Mouse (Mus musculus): Measurements from ENCODE around the gene Supt5.
A peak's percentile ranks its signal among the peaks of the same experiment; 100 is the strongest.

Supt5 gene

DNA sequence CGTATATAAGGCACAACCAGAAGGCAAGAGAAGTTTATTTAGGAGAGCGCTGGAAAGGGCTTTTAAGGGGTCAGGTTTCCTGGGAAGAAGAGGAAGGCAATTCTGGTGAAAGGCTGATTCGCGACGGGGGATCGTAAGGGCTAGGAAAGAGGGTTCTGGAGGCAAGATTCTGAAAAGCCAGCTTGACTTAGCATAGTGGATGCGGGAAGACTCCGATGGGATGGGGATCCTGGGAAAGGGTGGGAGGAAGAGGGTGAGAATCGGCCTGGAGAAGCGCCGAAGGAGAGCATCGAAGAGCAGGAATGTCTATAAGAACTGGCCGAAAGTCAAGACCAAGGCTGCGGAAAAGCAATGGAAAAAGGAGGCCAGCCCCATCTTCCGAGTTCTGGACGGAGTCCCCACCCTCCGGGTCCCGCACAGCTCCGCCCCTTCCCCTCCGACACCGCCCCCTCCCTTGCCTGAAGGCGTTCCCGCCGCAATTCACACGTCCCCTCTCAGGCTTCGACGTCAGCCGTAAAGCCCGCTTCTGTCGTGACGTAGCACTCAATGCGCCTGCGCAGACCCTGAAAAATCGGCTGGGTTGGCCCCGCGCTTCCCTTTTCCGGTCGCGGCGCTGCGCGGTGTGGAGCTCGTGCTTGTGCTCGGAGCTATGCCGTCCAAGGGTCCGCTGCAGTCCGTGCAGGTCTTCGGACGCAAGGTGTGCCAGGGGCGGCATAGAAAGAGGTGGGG lies 11.8 kb upstream of the Supt5 start, which contains the start of gene Rps16:
TSS of gene Rps16 (plus strand) at position 498 of the 729 bp plus-strand sequence.
- peak; percentile 96 for DNase-seq (ENCODE audit: low spot score)

DNA sequence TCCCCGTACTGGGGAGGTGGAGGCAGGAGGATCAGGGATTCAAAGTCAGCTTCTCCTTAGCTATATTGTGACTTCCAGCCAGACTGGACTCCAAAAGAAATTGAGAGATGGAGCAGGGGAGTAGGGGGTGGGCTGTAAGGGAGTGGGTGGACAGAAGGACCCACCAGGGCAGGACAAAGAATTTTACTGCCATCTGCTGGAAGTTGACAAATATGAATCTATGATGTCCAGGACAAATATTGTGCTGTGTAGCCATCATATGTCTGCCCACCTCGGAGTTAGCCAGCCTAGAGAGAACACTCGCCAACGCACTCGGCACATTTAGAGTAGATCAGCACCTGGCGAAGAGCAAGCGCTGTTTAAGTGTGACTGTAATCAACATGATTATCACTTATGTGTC lies 10.1 kb upstream of the Supt5 start:
- DNase-seq (ENCODE audit: low spot score): no peak

DNA sequence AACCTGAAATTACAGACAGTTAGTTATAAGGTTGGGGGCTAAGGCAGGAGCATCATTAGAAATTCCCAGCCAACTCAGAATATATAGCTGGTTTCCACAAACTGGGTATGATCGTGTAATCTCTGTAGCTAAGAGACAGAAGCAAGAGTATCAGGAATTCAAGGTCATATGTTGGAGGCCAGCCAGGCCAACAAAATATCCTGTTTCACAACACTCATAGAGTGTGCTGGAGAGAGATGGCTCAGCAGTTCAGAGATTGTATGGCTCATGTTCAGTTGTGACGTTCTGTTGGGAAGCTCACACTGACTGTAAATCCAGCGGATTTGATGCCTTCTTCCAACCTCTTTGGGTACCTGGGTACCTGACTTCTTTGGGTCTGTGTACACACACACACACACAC lies 9.2 kb upstream of the Supt5 start:
- peak; percentile 78 for DNase-seq (ENCODE audit: low spot score)

DNA sequence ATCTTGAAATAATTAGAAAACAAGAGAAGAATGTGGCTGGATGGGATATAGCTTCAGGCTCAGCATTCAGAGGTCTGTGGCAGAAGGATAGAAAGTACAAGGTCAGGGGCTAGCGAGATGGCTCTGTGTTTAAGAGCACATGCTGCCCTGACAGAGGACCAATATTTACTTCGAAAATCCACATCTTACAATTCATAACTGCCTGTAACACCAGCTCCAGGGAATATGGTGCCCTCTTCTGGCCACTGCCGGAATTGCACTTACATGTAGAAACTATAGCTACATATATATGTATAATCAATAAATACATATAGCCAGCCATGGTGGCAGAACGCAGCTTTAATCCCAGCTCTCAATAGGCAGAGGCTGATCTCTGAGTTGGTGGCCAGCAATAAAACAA lies 6.1 kb upstream of the Supt5 start:
- no peak for DNase-seq (ENCODE audit: low spot score)

DNA sequence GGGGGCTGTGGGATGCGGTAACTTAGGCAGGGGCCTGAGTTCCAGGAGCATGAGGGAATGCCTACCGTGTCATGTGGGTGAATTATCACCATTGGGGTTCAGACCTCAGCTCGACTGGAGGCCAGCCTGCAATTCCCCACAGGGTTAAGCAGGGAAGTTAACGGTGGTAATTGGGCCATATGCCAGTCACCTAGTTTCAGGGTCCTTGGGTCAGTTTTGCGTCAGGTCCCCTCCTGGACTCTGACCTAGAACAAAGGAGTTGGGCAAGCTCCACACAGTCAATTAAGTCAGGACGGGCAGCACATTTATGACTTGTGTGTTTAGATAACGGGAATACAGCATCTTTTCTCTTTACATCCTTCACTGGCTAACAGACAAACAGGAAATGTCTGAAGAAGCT lies 2.8 kb upstream of the Supt5 start:
- DNase-seq (ENCODE audit: low spot score): no peak

DNA sequence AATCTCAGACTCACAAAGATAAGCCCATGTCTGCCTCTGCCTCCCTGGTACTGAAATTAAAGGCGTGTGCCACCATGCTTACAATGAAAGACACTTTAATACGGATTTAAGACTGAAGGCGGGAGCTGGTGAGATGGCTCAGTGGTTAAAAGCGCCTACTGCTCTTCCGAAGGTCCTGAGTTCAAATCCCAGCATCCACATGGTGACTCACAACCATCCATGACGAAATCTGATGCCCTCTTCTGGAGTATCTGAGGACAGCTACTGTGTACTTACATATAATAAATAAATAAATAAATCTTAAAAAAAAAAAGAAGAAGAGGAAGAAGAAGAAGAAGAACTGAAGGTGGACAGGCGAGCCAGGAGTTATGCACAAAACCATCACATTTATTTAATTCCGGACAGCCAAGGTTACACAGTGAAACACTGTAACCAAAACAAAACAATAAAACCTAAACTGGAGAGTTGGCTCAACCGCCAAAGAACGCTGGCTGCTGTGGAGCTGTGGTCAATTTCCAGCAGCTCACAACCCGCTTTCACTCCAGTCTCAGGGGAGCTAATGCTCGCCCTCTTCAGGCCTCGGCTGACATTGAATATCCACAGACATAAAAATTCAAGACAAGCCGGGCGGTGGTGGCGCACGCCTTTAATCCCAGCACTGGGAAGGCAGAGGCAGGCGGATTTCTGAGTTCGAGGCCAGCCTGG lies 819 bp upstream of the Supt5 start:
- DNase-seq (ENCODE audit: low spot score): peak; percentile 66

DNA sequence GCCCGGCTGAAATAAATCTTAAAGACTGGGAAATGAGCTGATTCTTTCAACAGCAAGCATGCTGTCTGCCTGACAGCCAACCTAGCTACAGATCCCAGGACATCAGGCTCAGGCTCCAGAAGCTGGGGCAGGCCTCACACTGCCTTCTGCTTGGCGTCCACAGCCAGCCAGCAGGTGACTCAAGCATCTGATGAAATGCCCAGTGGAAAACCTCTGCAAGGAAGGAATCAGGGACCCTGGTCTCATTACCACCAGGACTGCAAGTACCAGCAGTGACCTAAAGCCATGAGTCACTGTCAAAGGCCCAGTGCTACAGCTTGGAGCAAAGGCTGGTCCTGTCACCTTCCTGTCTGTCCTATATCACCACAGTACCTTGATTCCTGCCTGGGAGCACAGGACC lies 3.1 kb downstream of the Supt5 start:
- no peak for DNase-seq (ENCODE audit: low spot score)

DNA sequence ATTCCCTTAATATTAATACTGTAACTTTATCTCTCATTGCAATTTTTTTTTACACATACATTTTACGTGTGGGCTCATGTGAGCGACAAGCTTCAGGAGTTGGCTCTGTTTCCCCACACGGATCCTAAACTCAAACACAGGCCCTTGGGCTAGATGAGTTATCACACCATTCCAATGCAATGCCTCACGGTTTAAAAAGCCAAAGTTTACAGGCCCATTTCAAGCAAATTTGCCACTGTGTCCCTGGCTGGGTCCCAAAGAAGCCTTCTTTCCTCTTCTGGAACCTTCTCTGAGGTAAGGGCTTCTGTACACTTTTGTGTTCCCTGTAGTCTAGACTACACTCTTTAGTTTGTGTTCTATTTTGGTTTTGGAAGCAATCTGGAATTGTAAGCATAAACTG lies 4.0 kb downstream of the Supt5 start:
- no peak for DNase-seq (ENCODE audit: low spot score)

DNA sequence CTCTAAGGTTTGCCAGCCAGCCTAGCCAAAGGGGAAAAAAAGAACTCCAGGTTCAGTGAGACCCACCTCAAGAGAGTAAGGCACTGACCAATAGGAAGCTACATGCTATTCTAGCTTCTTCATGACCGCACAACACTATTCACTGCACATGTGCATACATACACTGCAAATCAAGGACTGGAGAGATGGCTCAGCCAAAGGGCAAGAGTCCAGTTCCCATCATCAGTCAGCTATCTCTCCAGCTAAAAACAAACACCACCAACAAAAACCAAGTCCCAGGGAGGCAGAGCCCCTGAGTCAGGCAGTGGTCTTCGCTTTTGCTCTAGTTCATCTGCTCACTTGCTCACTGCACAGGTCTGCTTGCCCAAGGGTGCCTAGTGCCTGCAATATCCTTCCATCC lies 10.3 kb downstream of the Supt5 start:
- DNase-seq (ENCODE audit: low spot score): no peak

DNA sequence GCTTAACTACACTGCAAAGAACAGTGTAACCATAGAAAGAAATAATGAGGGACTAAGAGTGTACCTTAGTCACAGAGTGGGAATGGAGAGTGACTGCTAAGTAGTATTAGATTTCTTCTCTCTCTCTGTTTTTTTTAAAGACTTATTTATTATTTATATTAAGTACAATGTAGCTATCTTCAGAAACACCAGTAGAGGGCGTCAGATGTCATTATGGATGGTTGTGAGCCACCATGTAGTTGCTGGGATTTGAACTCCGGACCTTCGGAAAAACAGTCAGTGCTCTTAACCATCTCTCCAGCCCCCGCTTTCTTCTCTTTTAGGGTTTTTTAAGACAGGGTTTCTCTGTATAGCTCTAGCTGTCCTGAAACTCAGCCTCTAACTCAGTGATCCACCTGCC lies 12.1 kb downstream of the Supt5 start:
- DNase-seq (ENCODE audit: low spot score): no peak

DNA sequence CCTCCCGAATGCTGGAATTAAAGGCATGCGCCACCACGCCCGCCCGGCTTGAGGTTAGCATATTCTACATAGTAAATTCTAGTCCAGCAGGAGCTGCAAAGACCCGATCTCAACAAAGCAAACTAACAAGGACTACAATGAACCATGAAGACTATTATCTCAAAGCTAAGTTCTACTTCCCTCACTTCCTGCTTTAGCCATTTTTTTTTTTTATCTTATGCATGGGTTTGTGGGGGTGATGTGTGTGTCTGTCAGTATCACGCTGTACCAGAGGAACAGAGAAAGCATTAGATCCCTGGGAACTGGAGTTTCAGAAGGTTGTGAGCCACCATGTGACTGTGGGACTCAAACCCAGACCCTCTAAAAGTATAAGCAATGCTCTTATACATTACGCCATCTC lies 13.3 kb downstream of the Supt5 start:
- no peak for DNase-seq (ENCODE audit: low spot score)

DNA sequence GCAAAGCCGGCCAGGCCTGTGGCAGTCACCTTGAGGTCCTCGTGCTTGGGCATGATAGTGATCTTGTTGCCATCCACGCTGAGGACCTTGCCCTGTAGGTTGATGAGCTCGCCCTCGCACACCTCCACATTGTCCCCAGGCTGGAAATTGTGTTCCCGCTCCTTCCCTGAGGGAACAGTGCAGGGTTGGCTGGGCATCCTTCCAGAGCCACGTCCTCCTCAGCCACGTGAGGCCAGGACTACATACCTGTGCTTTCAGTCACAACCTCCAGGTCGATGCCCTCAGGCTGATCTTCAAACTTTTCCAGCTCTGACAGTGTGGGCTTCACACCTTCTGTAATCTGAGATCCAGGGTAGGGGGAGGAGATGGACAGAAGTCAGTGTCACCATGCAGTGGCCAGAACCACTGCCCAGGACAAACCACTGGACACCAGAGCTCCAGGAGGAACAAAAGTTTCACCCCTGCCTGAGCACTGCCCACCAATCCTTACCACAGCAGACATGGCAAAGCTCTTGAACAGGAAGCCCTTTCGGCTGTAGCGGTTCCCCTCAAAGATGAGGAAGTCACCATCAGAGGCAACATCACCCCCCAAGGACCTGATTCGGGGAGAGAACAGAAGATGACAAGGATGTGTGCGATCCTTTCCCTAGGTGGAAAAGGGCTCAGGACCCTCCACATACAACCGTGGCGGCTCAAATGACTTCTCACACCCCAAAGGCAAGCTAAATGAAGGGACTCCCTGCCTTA lies 16.4 kb downstream of the Supt5 start:
- no peak for DNase-seq (ENCODE audit: low spot score)

DNA sequence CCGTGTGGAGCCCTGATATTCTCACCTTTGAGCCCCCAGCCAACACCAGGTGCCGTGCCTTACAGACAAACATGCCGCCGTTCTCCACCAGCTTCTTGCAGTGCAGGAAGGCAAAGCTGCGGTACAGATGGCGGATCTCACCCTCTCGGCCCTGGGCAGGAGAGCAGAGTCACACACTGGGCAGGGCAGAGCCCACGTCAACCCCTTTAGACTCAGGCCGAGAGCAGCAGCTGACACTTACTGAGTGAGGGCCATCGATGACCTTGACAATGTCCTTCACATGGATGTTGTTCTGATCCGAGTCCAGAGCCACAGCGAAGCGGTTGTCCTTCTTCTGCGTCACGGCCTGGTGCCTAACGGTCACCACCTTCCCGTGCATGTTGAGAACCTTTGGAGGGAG lies 19.8 kb downstream of the Supt5 start:
- no peak for DNase-seq (ENCODE audit: low spot score)

DNA sequence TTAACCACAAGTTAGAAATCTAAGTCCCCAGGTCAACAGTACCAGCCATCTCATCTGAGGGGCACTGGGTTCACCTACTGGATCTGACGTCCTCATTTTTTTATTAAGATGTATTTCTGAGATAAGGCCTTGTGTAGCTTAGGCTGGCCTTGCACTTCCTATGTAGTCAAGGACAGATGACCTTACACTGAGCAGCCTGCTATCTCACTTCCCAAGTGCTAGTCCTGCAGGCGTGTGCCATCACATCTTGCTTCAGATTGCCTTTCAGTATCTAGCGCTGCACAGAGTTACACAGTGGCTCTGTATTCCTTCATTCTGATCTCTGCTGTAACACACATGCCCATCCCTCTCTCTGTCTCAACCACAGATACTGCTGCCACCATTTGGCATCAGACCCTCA lies 20.5 kb downstream of the Supt5 start:
- DNase-seq (ENCODE audit: low spot score): no peak

DNA sequence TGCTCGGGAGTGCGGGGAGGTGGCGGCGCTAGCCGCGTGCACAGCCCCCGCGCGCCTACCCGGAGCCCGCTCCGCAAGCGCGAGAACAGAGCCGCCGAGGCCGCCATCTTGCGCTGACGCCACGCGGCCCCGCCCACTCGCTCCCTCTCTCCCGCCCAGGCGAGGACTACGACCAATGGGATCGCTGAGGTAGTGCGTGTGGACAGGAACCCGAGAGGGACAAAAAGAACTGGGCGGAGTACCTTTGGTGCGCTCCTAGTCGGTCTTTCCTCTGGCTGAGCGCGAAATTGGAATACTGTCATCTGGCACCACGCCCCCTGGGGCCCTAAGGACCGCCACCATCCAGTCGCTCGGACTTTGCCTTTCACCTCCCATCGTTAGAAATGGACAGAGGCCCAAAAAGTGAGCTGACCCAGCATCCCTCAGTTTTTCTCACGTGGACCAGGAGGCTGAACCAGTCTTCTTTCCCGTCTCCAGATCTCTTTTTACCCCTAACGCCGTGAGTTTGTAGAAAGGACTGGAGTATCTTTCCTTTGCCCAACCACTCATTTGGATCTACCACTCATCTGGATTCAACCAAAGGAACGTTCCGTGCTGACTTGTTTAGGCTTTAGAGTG lies 26.5 kb downstream of the Supt5 start, which contains the start of gene Timm50:
TSS of gene Timm50 (minus strand) at position 147 of the 618 bp plus-strand sequence.
- DNase-seq (ENCODE audit: low spot score): peak; percentile 94

DNA sequence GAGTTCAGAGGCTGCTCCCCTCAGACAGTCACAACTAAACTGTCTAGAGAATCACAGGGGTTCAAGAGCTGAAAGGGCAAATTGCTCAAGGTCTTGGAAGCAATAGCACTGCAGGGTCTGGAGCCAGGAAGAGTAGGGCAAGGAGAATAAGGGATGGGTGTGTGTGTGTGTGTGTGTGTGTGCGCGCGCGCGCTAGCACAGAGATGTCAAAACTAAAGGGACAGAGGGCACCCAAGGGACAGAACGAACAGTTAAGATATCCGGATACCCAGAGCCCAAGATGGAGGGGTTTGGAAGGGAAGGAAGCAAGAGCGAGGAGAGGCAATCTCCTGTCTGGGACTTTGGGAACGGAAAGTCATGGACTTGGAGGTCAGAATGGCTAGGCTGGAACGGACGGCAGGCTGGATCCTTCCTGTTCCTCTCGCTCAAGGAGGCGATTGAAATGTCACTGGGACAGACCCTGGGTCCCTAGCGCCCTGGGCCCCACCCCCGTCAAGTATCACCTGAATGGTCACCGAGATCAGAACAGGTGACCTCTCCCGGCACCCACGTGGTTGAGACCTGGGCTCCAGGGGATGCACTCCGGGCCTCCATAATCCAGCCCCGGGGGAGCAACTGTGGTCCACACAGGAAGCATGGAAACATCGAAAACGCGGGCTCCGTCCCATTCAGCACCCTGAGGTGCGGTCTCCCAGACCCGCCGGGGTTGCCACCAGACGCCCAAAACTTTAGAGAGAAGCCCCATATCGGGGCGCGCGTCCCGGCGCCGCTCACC lies 27.2 kb downstream of the Supt5 start:
- DNase-seq (ENCODE audit: low spot score): no peak

DNA sequence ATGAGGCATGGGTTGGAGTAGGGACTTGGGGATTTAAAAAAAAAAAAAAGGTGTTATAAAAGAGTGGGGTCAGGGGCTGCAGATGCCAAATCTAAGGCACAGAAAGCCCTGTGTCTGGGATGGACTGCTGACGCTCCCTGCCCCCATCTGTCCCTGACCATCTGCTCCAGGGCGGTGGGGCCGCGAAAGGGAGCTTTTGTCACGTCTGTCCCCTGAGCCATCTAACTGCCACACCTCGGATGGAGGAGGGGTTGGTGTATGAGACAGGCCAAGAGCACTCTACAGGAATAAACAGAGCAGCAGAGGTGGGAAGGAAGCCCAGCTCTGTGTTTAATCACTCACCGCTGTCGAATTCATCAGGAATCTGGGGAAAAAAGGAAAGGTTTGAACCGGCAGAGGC lies 28.8 kb downstream of the Supt5 start:
- no peak for DNase-seq (ENCODE audit: low spot score)

DNA sequence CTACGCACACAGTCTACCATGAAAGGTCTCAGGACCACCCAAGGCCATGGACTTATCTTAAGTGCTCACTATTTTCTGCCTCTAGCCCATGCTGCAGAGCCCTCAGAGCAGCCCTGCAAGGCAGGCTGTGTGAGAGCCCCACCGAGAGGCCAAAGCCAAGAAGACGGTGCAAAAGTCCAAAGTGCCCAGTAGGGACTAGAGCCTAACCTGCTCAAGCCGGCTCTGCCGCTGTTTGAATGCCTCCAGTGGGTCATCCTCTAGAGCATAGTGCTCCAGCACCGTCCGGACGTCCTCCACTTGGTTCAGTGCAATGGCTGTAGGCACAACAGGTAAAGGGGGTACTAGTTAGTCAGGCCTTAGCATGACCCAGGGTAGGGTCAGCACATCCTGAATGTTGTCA lies 32.3 kb downstream of the Supt5 start:
- no peak for DNase-seq (ENCODE audit: low spot score)

DNA sequence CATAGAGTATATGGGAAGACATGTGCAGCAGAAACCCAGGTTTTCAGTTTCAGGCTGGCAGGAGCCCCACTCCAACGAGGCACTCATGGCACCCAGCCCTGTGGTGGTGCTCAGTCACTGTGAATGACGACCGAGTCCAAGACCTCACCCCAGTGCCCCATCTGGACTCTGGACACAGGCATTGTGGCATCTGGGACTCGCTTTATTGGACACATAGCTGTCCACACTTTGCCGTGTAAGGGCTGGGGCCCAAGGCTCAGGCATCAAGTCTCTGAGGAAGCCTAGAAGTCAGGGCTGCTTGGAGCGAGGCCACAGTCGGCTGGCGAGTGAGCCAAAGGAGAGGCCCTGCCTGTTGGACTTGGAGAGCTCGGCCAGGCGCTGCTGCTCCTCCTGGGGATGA lies 32.9 kb downstream of the Supt5 start:
- no peak for DNase-seq (ENCODE audit: low spot score)

DNA sequence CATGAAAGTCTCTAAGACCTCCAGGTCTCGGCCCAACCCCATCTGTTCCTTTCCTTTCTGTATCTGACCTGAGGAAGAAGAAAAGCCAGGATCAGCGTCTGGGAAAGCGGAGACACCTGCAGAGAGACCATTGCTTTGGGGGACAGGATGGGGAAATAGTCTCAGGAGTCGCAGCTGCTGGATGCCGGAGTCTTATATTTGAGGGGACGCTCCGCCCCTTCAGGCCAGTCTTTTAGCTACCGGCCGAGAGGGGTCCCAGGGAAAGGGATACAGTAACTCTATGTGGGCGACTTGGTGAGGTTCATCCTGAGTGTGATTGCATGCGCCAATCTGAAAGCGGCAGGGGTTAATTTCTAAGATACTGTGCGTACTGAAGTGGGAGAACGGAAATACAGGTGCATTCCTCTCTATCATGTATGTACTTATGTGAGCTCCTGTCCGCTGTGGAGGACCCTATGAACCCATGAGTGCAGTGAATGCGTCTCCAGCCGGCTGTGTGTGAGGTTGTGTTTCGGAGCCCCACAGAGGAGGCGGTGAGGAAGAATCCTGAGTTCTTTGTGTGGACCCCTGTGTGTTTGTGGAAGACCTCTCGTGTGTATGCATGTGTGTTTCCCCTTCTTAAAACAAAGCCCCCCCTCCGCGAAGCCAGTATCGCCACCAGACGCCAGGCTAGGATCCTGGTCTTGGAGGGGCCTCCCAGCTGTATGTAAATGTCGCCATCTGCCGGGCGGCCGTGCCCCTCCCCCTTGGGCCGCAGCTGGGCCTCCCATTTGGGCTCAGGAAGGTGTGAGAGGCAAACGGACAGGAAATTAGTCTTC lies 36.7 kb downstream of the Supt5 start, which contains the start of gene Dll3:
TSS of gene Dll3 (minus strand) at position 623 of the 818 bp plus-strand sequence.
- DNase-seq (ENCODE audit: low spot score): no peak

Measured in ovary, adult 18-20 months (tissue).